Mouse (Mus musculus) stomach, embryonic 16.5 days (tissue): Measurements from ENCODE around the gene Cggbp1. TPM values are rescaled to one million over a fixed set of nuclear protein-coding genes. Genes with fewer than 3 reads are reported as not detected.

Experiments
- ATAC-seq: fragments of 200-750 bp; cut with Nextera tagmentation; 2 replicates; pipeline ENCODE4 v1.8.0; 2017; ENCODE audit warnings: moderate number of reproducible peaks, moderate TSS enrichment; ENCODE audit not compliant: insufficient read depth, low FRiP score
- H3K27ac ChIP-seq: fragments of 300-500 bp; sonication (generic); 2 replicates; pipeline ENCODE4 v1.5.1; 2014; ENCODE audit warnings: low read length
- H3K27me3 ChIP-seq: fragments of 300-500 bp; sonication (generic); 2 replicates; pipeline ENCODE4 v1.6.1; 2014; ENCODE audit warnings: low read length, control low read depth, mixed read lengths; ENCODE audit not compliant: control insufficient read depth, insufficient read depth
- H3K36me3 ChIP-seq: fragments of 300-500 bp; sonication (generic); 2 replicates; pipeline ENCODE4 v1.6.1; 2014; ENCODE audit warnings: low read length; ENCODE audit not compliant: control insufficient read depth, insufficient read depth
- H3K4me1 ChIP-seq: fragments of 300-500 bp; sonication (generic); 2 replicates; pipeline ENCODE4 v1.6.1; 2014; ENCODE audit warnings: low read length, control low read depth, mixed read lengths; ENCODE audit not compliant: control insufficient read depth, insufficient read depth
- H3K4me2 ChIP-seq: fragments of 300-500 bp; sonication (generic); 2 replicates; pipeline ENCODE4 v1.6.1; 2014; ENCODE audit warnings: low read depth, low read length, mixed read lengths
- H3K4me3 ChIP-seq: fragments of 300-500 bp; sonication (generic); replicated peaks from 2 replicates; pipeline ENCODE4 v1.5.1; 2014; ENCODE audit warnings: mild to moderate bottlenecking, low read length
- H3K9ac ChIP-seq: fragments of 300-500 bp; sonication (generic); 2 replicates; pipeline ENCODE4 v1.6.1; 2014; ENCODE audit warnings: low read length
- H3K9me3 ChIP-seq: fragments of 300-500 bp; sonication (generic); replicated peaks from 2 replicates; pipeline ENCODE4 v1.6.1; 2016; ENCODE audit warnings: low read length, control low read depth; ENCODE audit not compliant: control insufficient read depth
- WGBS: fragments of 180-500 bp; shearing (Covaris S2); extraction: QIAGEN DNeasy Blood & Tissue Kit; methylation state at CpG from one replicate; pipeline ENCODE4 v1.1.7; 2014; 5-methylcytosine and 5-hydroxymethylcytosine counted together
- polyA plus RNA-seq: library from polyadenylated mRNA; unstranded; fragments of >200 nt; fragmentation: Nextera tagmentation; extraction: Ambion mirVana; gene quantifications from 2 replicates; pipeline ENCODE4 v1.2.1, GENCODE M21; 2015

Cggbp1 gene
- polyA plus RNA-seq, 1 experiment from 2014 or later: 74.5 TPM

DNA sequence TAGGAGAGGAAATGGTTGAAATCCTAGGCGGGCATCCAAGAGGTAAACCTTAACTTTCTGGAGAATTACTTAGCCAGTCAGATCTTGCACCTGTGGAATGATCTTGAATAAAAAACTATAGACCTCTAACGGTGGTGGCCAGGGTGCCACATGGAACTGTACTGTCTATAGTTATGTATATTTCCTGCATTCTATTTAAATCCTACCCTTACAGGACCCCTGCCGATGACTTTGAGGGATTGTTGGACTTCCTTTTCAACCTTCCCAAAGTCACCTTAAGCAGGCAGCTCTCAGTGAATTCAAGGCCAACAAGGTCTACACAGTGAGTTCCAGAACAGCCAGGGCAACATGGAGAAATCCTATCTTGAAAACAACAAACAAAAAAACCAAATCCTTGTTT is 37.7 kb downstream of the Cggbp1 start:
- no peak overlapping the region for H3K4me3 ChIP-seq
- WGBS: 91% methylated on average over 3 of the region's 3 CpGs
- H3K4me2 ChIP-seq: no peak overlapping the region
- no peak overlapping the region for H3K9ac ChIP-seq
- H3K36me3 ChIP-seq: no peaks in the 10 kb centered on the region
- no peaks in the 10 kb centered on the region for H3K4me1 ChIP-seq
- peaks cover 7% of the 10 kb centered on the region; the same call in 1 of the 2 replicates for H3K9me3 ChIP-seq
- no peak for ATAC-seq
- no peaks in the 10 kb centered on the region for H3K27me3 ChIP-seq
- H3K27ac ChIP-seq: no peak overlapping the region

- H3K4me1 ChIP-seq: no peaks in the 10 kb centered on the region
- H3K4me3 ChIP-seq: no peak overlapping the region
- 61% methylated on average over 2 of the region's 2 CpGs for WGBS
- H3K9ac ChIP-seq: no peak overlapping the region
- H3K36me3 ChIP-seq: no peaks in the 10 kb centered on the region
- H3K27me3 ChIP-seq: no peaks in the 10 kb centered on the region
- H3K4me2 ChIP-seq: no peak overlapping the region
- H3K27ac ChIP-seq: no peak overlapping the region
- no peak for ATAC-seq
- no peaks in the 10 kb centered on the region for H3K9me3 ChIP-seq
Observed at GRCm38 (mm10) chr16:64899084-64899483, 47.3 kb downstream of the Cggbp1 start.

GRCm38 (mm10) chr16:64903328-64903727 is 51.5 kb downstream of the Cggbp1 start:
- Histone ChIP-seq H3K4me1 (no peaks in the 10 kb centered on the region), H3K27ac (no peak overlapping the region), H3K9me3 (no peaks in the 10 kb centered on the region), H3K9ac (no peak overlapping the region), H3K4me2 (no peak overlapping the region), H3K4me3 (no peak overlapping the region), H3K27me3 (no peaks in the 10 kb centered on the region), H3K36me3 (no peaks in the 10 kb centered on the region)
- ATAC-seq: no peak
- WGBS: 35% methylated on average over 2 of the region's 2 CpGs

- Histone ChIP-seq H3K27ac (no peak overlapping the region), H3K36me3 (no peaks in the 10 kb centered on the region), H3K4me1 (no peaks in the 10 kb centered on the region), H3K27me3 (no peaks in the 10 kb centered on the region), H3K9ac (no peak overlapping the region), H3K4me3 (no peak overlapping the region), H3K4me2 (no peak overlapping the region), H3K9me3 (no peaks in the 10 kb centered on the region)
- ATAC-seq: no peak
- WGBS: 19% methylated on average over 3 of the region's 3 CpGs
Observed at GRCm38 (mm10) chr16:64907112-64907511, 55.3 kb downstream of the Cggbp1 start.

GRCm38 (mm10) chr16:64908747-64909146 is 57.0 kb downstream of the Cggbp1 start:
- WGBS: 80% methylated on average over 10 of the region's 10 CpGs
- Histone ChIP-seq H3K4me3 (no peak overlapping the region), H3K9me3 (no peaks in the 10 kb centered on the region), H3K27me3 (no peaks in the 10 kb centered on the region), H3K27ac (no peak overlapping the region), H3K36me3 (no peaks in the 10 kb centered on the region), H3K4me1 (no peaks in the 10 kb centered on the region), H3K9ac (no peak overlapping the region), H3K4me2 (no peak overlapping the region)
- no peak for ATAC-seq

Other genes with a start within 250 kb of the Cggbp1 start
- gene Csnka2ip, start 249.6 kb upstream of the Cggbp1 start, polyA plus RNA-seq: not detected in 2 replicates
- gene 4930453N24Rik, start 80.8 kb upstream of the Cggbp1 start, polyA plus RNA-seq: 19.4 and 21.4 TPM in 2 replicates
- 5.3 and 6.4 TPM in 2 replicates for gene Zfp654, start 344 bp upstream of the Cggbp1 start, polyA plus RNA-seq